Mouse (Mus musculus) thymus, postnatal 0 days (tissue): ENCODE measurements at regions not wholly inside any gene's neighbourhood (a gene's known extent, or its start where the extent isn't known, plus 50 kb on each side); places are given as distances from the start of the nearest gene placed in this dataset.

ENCODE experiments used
- DNase-seq: peaks from one replicate; pipeline ENCODE4 v3.0.0-alpha.2; 2015; ENCODE audit warnings: low spot score

DNA sequence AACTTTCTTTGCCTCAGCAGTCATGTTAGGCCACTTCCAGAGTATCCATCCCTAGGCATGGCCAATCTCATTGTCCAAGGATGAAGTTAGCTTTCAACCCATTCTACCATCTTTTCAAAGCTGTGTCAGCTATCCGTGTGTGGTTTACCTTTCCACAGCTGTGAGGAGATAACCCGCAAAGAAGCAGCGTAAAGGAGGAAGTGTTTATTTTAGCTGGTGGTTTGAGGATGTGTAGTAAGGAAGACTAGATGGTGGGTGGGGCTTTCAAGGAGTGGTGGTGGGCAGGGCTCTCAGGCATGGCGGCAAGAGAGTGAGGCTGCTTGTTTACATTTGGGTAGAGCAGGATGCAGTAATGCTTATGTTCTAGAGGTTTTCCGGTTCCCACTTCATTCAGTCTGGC is 52.4 kb upstream of the Kcne2 start:
- peak; percentile 10 for DNase-seq

DNA sequence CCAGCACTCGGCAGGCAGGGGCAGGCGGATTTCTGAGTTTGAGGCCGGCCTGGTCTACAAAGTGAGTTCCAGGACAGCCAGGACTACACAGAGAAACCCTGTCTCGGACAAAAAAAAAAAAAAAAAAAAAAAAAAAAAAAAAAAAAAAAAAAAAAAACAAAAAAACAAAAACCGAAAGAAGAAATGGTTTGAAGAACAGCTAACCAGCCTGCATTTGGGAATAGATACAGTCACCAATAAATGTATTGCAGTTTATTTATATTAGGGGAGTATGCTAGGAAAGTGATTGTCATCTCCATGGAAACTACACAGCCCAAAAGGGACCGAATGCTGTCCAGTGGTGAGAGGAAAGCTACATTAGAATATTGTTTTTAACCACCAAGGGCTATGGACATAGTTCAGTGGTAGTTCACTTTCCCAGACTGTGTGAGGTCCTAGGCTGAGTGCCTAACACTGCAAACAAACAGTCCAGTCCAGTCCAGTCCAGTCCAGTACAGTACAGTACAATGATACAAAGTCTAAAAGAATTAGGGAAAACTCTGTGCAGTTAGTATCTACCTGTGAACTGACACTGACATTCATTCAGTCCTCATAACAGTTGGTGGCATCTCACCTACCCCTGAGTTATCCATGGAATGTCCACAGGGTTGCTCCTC is 50.1 kb upstream of the Kcne2 start:
- no peak for DNase-seq
